Mouse (Mus musculus) frontal cortex, adult 2 months (tissue): ENCODE measurements around the gene Tsc22d1. TPM values are rescaled to one million over a fixed set of nuclear protein-coding genes. Genes with fewer than 3 reads are reported as not detected.

Source experiments
- DNase-seq, 2 experiments: peaks; one replicate each; pipeline ENCODE4 v3.0.0; 2022; ENCODE audit warnings: low spot score in 1 of 2; ENCODE audit errors: extremely low spot score in 1 of 2
- polyA plus RNA-seq: library from polyadenylated mRNA; depleted of rRNA; stranded (reverse); fragments of >200 nt; gene quantifications from 2 replicates; pipeline ENCODE4 v1.2.3, GENCODE M21; 2012; rRNA removed

The Tsc22d1 gene
- 386 and 403 TPM in 2 replicates for polyA plus RNA-seq

DNA sequence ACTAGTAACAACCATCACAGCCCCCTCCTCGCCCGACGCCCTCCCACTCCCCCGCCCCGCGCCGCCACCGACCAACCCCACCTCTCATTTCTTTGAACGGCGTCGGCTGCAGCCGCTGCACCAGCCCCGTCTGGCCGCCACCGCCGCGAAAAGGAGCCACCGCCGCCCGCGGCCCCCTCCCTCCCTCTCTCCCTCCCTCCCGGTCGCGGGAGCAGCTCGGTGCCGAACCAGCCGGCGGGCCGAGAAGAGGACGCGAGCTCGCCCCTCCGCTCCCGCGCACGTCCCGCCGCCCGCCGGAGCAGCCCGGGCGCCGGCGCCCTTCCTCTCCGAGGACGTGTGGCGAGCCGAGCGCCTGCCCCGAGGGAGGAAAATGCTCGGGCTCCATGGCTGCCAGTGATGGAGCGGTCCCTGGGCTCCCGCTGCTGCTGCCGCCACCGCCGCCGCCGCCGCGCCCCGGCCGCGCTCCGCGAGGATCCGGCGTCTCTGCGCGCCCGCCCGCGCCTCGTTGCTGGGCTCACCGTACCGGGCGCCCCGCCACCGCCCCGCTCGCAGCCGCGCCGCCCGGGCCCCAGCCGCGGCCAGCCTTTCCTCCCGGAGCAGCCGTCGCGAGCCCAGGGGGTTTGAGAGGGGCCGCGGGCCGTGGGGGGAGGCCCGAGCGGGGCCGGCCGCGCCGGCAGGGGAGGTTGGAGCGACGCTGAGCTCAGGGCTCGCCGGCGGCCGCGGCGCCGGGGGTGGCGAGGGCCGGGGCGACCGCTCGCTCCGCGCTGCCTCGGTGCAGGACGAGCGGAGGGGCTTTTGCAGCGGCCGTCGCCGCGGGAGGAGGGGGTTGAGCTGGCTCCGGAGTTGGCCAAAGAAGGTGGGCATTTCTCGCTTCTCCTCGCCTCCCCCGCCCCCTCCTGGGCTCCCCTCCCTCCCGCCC lies at the start of gene Tsc22d1:
TSS of gene Tsc22d1 (plus strand) at position 100 of the 919 bp plus-strand sequence.
- DNase-seq, result no peak

DNA sequence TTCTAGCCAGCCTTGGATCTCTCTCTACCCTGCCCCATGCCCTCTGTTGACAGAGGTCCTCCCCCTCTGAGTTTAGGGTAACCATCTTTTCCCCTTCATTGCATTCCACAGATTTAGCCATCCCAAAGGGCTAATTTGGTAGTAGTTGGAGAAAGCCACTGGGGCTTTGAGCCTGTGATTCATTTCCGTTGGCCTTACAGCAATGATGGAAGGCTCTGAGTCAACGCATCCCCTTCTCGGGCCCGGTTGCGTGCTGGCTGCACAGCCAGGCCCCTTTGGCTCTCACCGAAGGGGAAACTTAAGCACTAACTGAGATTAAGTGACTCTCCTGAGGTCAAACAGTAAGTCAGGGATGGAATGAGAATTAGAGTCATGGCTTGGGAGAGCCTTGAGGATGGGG lies 41.1 kb upstream of the Tsc22d1 start:
- no peak for DNase-seq

- peak in 1 of 2 experiments; percentile 8 for DNase-seq
Observed at GRCm38 (mm10) chr14:76374601-76375000, 40.2 kb upstream of the Tsc22d1 start.

GRCm38 (mm10) chr14:76376561-76376960 lies 38.2 kb upstream of the Tsc22d1 start:
- no peak for DNase-seq

GRCm38 (mm10) chr14:76379411-76379810 lies 35.4 kb upstream of the Tsc22d1 start:
- DNase-seq, result no peak

DNA sequence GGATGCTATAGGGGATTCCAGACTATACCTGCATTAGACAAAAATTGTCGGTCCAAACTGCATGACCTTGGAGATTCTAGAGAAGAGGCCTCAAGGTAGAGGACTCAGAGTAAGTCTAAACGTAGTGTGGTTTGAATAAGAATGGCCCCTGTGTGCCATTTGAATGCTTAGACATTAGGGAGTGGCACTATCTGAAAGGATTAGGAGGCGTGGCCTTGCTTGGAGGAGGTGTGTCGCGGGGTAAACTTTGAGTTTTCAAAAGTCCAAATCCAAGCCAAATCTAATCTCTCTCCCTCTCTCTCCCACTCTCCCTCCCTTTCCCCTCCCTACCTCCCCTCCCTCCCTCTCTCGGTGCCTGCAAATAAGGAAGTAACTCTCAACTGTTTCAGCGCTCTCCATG lies 26.7 kb upstream of the Tsc22d1 start:
- no peak for DNase-seq

DNA sequence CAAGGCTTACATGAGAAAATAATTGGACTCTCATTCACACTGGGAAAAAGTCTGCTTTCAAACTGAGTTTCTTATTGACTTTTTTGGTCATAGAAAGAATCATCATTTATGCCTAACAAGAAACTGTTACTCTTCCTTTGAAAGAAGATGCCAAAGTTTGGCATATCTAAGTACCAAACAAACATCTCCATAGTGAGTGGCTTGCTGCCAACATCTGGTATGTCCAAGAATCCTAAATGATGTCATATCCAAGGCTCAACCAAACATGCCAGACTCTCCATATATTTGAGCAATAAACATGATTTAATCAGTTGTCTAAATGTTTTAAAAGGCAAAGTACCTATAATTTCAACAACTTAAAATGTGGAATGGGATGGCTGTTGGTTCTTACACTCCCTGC lies 16.5 kb upstream of the Tsc22d1 start:
- DNase-seq, result no peak

DNA sequence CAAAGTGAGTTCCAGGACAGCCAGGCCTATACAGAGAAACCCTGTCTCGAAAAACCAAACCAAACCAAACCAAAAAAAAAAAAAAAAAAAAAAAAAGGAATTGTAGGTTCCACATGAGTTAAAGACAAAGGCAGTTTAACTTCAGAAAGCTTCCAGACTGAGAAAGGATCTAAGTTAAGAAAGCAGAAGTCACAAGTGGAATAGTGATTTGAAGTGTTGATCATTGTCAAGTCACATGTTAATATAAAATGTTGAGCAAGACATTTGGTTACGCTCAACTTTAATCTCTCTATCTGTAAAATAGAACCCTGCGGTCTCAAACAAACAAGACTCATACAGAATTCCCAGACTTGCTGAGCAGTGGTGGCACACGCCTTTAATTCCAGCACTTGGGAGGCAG lies 12.2 kb upstream of the Tsc22d1 start:
- DNase-seq, result no peak

- no peak for DNase-seq
Observed at GRCm38 (mm10) chr14:76409111-76409510, 5.7 kb upstream of the Tsc22d1 start.

- no peak for DNase-seq
Observed at GRCm38 (mm10) chr14:76413773-76414121, 1.0 kb upstream of the Tsc22d1 start.

DNA sequence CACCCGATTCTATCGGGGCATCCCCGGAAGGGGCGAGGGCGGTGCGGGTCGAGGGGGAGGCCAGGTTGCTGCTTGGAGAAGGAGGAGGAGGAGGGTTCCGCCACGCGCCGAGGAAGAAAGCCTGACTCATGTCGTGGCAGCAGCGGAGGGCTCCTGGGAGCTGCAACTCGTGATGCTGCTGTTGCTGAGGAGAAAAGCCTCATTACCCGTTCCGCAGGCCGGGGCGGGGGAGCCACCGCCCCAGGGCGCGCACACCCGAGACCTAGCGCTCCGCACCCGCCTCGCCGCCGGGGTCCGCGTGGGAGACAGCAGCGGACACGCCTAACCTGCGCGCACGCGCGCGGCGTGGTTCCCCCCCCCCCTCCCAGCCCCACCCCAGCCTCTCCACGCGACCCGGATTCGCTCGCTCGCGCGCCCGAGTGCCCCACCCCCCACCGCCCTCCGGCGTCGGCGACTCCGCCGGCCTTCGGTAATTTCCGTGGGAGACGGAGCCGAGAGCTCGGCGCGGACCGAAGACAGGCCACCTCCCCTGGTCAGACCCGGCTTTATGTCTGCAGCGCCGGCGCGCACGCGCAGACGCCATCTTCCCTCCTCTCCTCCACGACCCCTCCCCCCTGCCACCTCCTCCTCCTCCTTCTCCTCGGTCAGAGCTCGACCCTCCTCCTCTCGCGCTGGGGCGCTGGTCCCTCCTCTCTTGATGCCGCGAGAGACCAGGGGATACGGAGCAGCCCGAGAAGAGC lies 469 bp upstream of the Tsc22d1 start:
- peak; percentile 96 for DNase-seq

DNA sequence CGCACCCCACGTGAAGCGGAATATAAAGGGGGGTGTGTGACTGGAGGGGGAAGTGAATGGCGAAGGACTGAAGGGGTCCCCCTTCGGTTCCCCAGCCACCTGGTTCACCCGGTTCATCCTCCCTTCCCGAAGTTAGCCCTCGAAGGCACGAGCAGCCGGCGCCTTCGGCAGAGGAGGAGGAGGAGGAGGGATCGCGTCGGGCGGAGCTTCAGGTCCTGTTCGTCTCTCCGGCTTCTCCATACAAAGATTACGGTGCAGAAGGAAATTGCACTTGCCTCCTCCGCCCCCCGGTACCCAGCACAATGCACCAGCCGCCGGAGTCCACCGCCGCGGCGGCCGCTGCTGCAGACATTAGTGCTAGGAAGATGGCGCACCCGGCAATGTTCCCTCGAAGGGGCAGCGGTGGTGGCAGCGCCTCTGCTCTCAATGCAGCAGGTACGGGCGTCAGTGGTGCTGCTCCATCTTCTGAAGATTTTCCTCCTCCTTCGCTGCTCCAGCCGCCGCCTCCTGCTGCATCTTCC lies 1.1 kb downstream of the Tsc22d1 start:
- peak in 1 of 2 experiments; percentile 64 for DNase-seq

- no peak for DNase-seq
Observed at GRCm38 (mm10) chr14:76416366-76417040, 1.7 kb downstream of the Tsc22d1 start.

- peak in 1 of 2 experiments; percentile 52 for DNase-seq
Observed at GRCm38 (mm10) chr14:76417346-76417745, 2.6 kb downstream of the Tsc22d1 start.

GRCm38 (mm10) chr14:76420726-76421125 lies 6.0 kb downstream of the Tsc22d1 start:
- no peak for DNase-seq

DNA sequence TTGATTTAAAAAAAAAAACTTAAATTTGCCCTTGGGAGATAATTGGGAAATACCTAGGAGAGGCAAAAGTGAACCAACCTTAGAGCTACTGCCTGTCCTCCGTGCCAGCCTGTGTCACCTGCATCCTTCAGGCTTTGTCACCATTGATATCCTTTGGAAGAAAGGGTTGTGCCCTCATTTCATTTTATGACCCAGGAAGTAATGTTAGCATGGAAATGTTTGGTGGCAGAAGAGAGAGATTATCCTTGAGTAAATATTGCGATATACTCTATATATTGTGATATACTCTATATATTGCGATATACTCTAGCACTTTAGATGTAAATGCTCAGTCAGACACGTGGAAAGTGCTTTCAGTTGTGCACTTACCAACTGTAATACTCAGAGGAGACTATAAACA lies 6.4 kb downstream of the Tsc22d1 start:
- DNase-seq, result no peak

- DNase-seq, result no peak
Observed at GRCm38 (mm10) chr14:76425422-76425821, 10.7 kb downstream of the Tsc22d1 start.

DNA sequence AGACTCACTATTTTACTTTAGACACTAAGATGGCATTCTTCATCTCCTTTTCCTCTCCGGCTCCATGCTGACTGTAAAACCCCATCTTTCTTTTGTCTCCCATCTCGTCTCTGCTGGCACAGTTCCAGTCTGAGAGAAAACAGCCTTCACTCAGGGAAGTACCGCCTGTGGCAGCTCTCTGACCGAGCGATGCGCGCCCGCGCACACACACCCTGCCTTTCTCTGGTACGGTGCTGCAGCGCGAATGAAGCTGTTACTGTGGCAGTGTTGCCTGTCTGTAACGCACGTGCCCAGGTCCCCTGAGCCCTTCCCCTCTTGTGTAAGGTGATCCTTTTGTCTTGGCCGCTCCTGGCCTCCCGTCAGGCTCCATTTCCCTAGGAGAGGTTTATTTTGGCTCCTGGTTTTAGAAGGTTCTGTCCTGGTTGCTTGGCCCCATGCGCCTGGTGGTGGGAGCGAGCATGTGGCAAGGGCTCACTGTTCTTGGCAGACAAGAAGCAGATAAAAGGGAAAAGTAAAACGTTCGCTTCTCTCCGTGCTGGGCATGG lies 11.3 kb downstream of the Tsc22d1 start:
- no peak for DNase-seq

- DNase-seq, result no peak
Observed at GRCm38 (mm10) chr14:76428855-76429254, 14.1 kb downstream of the Tsc22d1 start.

DNA sequence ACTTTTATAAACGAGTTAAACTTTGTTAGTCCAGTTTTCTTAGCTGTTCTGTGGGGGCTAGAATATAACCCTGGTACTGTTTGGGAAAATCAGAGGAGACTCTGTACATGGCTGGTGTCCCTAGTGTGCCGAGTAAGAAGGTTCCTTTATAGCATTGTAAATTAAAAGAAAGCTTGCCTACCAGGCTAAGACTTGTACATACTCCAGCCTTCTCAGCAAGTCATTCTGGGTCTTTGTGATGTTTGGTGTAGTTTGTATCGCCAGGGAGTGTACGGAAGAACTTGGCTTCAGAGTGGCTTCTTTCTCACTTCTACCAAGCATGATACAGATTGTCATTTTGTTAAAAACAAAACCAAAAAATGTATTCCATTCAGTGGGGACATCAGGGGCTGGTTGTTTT lies 17.2 kb downstream of the Tsc22d1 start:
- DNase-seq, result no peak

GRCm38 (mm10) chr14:76432369-76432768 lies 17.6 kb downstream of the Tsc22d1 start:
- DNase-seq, result peak in 1 of 2 experiments; percentile 71
